Mouse (Mus musculus) layer of hippocampus, adult 2 months (tissue): ENCODE results near the gene N4bp2l1. TPM values are rescaled to one million over a fixed set of nuclear protein-coding genes. Genes with fewer than 3 reads are reported as not detected.

Experiments used
- DNase-seq, 2 experiments: peaks; one replicate each; pipeline ENCODE4 v3.0.0; 2022; ENCODE audit warnings: low spot score in 2 of 2
- H3K27ac ChIP-seq: fragments of 200-600 bp; 2 replicates; pipeline ENCODE4 v1.8.1; 2022
- H3K4me3 ChIP-seq: fragments of 200-600 bp; 2 replicates; pipeline ENCODE4 v1.8.1; 2022; ENCODE audit warnings: mild to moderate bottlenecking
- CTCF ChIP-seq: fragments of 200-600 bp; conservative IDR thresholded peaks from 2 replicates; pipeline ENCODE4 v1.8.1; 2022; ENCODE audit warnings: antibody characterized with exemption, mild to moderate bottlenecking, moderate library complexity
- total RNA-seq, 2 experiments: library from RNA; stranded (reverse); gene quantifications; 2 replicates each; pipeline ENCODE4 v1.2.3; 2021

N4bp2l1 gene
- total RNA-seq, 2 experiments from 2014 or later, result 55.5 to 57.0 TPM

DNA sequence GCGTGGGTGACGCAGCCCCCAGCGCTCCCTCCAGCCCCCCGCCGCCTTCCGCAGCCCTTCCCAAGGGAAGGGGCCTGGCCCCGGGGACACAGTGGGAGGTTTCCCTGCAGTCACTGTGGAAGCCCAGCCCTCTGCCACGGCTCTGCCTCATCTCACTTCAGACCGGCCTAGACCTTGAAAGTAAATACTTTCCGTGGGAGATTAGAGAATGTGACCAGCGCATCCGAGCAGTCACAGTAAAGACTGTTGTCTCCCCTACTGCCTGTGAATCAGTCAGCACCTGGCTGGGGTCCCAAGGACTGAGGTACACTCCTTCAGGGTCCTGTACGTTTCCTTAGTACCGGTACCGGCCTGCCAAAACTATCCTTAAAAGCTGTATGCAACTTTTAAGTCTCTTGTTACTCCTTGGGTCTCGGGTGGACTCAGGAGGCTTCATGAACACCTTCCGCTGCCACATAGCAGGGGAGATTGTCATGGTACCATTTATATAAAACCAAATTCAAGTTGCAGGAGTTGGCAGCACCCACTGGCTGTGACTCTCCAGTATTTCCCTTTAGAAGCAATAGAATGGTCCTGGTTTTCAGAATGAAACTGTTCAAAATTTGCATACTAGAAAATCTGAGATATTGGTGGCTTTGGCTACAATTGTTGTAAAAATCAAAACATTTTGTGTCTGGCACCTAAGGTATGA is 2.2 kb downstream of the N4bp2l1 start:
- H3K4me3 ChIP-seq, result peak overlapping the region; percentile 83
- TF ChIP-seq CTCF, result no peak
- peak overlapping the region; percentile 97 for H3K27ac ChIP-seq
- no peak for DNase-seq

DNA sequence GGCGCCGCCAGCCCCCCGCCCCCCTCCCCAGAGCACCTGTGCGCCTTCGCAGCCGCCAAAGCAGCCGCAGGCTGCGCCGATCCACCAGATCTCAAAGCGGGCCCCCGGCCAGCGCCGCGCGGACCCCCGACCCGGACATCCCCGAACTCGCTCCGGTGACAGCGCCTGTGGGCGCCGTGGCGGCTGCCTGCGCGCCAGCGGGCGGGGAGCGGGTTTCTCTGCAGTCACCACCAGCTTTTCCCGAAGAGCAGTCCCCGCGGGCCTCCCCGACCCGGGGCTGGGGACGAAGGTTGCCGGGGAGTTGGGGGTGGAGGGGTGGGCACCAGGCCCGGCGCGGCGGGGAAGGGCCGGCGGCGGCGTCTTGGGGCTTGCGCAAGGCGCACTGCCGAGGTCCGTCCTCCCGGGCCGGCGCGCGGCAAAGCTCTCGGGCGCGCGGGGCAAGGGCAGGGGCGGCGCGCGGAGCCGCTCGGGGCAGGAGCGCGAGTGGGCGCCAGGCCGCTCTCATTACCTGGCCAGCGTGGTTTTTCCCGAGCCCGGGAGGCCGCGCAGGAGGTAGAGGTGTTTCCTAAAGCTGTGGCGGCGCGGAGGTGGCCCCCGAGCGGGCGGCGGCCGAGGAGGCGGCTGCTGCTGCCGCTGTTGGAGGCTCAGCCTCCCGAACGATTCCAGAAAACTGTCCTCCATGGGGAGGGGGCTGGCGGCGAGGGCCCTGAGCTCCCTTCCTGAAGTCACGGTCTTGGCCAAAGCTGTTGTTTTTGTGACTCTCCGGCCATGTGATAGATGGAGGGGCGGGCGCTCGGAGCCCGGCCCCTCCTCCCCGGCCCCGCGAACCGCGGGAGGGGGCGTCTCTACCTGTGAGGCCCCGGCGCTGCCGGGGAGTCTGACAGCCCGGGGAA is 3.0 kb downstream of the N4bp2l1 start:
- no peak for TF ChIP-seq CTCF
- DNase-seq, result peak; percentile 62 to 66
- peak overlapping the region; percentile 97 for H3K27ac ChIP-seq
- H3K4me3 ChIP-seq, result peak overlapping the region; percentile 83

DNA sequence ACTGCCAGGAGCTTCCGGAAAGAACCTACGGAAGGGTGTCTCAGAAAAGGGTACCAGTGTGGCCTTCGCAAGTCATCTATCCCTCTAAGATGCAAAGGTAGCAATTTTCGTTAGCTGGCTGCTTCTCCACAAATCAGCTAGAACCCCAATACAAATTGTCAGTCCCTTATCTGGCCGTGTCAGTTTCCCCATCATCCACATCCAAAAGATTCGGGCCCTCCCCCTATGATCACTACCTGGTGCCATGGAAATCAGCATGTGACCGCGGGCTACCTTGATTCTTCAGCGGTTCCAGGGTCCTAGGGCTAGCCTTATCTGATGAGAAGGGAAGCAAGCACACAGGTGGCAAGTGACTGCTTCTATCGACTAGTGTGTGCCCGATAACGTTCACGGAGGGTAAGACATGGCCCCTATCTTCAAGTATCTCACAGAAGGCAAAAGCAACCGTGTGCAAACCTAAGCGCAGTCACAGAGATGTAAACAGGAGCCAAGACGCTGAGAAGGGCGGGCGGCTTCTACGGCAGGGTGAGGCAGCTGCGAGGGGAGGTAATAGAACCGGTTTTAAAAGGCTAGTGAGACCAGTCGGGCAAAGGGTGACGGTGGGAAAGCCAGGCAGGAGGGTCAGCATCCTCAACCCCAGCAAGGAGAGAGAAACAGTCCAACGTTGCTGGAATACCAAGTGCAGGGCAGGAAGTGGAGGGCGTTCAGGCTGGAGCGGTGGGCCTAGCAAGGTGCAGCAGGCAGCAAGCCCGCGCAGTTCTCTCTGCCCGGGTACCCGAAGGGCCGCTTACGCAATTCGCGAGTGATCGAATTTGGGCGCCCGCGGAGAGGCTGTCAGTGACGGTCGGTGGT is 3.9 kb downstream of the N4bp2l1 start:
- TF ChIP-seq CTCF, result no peak
- peak overlapping the region; percentile 97 for H3K27ac ChIP-seq
- H3K4me3 ChIP-seq, result peak overlapping the region; percentile 83
- DNase-seq, result peak; percentile 35 to 58

DNA sequence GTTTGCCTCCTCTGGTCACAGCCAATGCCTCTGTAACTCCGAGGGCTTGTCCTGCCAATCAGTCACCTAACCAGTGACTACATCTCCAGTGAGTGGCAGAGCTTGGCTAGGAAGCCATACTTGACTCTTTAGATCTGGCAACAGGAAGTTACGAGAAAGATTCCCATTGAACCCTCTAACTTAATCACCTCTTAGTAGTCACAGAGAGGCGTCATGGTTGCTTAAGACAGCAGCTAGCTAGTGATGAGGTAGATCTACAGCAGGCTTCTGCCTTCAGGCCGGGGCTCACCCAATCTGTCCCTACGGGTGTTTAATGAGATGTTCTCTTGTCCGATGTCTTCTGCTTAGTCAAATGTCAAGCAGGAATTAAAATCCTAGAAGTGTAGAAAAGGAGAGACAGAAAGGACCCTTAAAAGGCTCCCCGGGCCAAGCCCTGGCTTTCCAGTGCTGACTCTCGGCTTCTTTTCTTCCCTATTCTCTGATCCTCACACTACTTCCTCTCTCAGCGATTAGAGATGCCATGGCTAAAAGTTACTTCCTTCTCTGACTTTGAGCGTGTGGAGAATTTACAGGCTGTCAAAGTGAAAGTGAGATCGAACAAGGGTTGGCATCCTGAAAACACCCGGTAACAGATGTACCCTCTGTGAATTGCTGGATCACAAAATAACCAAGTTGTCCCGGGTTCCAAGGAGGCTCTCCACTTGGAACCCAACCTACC is 4.6 kb downstream of the N4bp2l1 start:
- TF ChIP-seq CTCF, result no peak
- no peak for DNase-seq
- peak overlapping the region; percentile 83 for H3K4me3 ChIP-seq
- peak overlapping the region; percentile 97 for H3K27ac ChIP-seq

DNA sequence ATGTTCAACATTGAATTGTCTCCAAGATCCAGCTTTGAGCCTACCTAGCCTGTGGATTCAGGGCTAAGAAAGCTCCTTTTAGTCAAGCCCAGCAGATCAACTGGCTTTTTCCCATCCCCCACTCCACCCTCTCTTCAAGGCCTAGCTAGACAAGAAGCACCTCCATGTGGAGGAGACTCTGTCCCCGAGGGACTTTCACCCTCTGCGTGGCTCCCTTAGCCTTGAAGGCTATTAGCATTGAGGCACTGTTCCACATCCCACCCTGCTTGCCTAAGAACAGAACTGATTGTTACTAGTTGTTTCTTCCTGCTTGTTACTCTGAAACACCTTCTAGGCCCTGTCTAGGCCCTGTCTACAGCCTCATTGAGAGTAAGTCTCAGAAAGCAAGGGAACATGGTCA is 7.0 kb downstream of the N4bp2l1 start:
- no peak overlapping the region for H3K4me3 ChIP-seq
- no peak overlapping the region for H3K27ac ChIP-seq
- no peak for DNase-seq
- no peak for TF ChIP-seq CTCF

DNA sequence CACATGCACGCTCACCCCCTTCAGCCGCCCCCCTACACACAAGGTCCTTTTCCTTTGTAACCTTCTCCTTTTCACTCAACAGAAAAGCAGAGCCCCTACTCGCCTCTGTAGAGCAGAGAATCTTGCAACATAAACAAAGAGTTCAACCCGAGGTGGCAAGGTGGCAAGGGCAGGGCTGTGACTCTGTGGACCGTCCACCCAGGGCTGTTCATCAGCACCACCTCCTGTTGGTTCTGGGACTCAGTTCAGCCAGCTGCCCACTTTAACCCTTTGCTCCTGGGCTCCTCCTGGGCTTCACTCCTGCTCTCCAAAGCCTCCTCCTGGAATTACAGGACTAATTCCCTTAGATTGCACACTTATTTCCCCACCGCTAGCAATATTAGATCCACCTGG is 12.7 kb downstream of the N4bp2l1 start:
- Histone ChIP-seq H3K27ac (no peak overlapping the region), H3K4me3 (no peak overlapping the region)
- no peak for DNase-seq
- no peak for TF ChIP-seq CTCF

DNA sequence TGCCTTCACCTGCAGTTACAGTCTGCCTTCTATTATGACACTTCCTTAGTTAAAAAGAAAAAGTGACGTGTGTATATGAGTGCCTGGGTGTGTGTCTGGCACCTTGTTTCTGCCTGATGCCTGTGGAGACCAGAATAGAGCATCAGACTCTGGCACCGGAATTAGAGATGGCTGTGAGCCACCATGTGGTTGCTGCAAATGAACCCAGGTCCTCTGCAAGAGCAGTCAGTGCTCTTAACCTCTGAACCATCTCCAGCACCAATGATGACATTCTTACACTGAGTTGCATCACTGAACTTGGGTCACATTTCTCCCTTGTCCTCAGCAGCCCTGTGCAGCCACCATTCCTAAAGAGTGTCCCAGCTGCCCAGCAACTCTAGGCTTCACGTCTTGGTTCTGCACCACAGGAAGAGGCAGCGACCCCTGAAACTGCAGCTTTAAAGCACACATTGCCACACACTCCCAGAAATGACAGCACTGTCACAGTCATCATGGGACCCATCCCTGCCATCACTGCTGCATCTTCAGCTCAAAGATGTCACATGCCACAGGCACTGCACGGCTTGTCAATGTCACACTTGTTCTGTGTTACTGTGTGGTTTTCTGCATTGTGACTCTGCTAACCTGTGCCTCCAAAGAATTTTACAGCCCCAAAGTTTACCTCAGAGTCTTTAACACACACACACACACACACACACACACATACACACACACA is 13.2 kb downstream of the N4bp2l1 start:
- H3K27ac ChIP-seq, result no peak overlapping the region
- DNase-seq, result no peak

DNA sequence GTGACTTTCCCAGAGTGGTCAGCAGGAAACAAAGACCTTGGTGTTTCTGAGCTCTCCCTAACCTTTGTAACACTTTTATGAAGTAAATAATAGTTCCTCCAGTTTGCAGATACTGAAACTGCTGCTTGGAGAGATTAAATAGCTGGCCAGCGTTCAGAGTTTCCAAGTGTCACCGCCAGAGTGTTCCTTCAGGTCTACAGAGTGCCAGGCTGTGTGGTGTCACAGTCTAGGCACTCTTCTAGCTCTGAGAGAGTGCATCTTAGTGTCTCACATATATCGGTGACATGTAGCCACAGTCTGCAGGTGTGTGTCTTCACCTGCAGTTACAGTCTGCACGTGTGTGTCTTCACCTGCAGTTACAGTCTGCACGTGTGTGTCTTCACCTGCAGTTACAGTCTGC is 13.8 kb downstream of the N4bp2l1 start:
- no peak overlapping the region for H3K4me3 ChIP-seq
- no peak overlapping the region for H3K27ac ChIP-seq
- DNase-seq, result no peak
- TF ChIP-seq CTCF, result no peak

More for the DNA sequence above, 13.2 kb downstream of the N4bp2l1 start:
- TF ChIP-seq CTCF, result no peak
- H3K4me3 ChIP-seq, result no peak overlapping the region

DNA sequence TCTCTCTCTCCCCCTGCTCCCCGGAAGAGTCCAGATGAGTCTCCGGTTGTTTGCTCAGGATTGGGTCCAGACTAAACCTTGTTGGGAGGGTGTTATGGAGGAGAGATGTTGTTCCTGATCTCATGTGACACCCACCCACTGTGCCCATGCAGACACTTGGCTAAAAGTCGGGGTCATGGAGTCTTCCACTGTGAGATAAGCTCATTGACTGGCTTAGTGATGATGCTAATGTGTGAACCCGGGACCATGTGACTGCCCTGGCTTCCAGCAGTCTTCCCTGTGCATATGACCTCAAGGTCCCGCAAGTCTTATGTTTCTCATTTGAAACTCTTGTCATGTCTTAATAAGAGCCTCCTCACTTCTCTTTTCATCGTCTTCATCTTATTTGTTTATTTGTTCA is 15.8 kb downstream of the N4bp2l1 start:
- TF ChIP-seq CTCF, result no peak
- H3K4me3 ChIP-seq, result no peak overlapping the region
- DNase-seq, result no peak
- H3K27ac ChIP-seq, result no peak overlapping the region

DNA sequence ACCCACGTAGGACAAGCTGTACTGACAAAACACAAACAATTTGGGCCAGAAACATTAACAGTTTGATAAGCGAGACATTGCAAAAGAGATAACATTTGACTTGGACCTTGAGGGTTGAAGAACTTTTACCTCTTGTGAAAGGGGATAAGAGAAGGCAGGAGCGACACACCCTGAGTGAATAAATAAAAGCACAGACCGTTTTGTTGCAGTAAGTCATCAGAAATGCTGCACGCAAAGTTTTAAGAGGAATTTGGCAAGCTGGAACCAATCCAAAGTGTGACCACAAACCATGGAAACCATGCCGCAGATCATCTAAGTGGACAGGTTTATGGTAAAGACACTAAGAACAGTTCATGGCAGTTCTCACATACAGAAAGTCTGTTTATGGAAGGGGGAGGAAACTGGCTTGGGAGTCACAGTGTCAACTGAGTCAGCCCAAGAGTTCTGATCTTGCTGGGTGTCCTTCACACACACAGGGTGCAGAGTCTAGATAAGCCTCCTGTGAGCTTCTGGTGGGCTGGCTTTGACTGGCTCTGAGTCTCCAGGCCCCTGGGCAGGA is 18.3 kb downstream of the N4bp2l1 start:
- H3K4me3 ChIP-seq, result no peak overlapping the region
- DNase-seq, result no peak
- no peak for TF ChIP-seq CTCF
- no peak overlapping the region for H3K27ac ChIP-seq

DNA sequence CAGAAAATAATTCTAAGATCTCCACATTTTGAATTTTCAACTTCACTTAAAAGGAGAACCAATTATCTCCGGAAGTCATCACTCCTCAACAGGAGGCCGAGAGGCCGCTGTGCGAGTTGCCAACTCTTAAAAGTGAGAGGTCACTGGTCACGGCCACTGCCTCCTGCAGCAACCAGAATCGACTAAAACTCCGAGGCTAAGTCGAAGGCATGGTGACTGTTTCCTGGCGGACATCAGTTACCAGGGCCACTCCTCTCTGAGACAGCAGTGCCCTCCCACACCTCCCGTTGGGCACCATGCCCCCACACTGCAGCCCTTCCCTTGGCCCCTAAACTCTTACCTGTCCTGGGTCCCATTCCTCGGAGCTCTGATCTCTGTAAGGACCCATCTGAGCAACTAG is 20.2 kb downstream of the N4bp2l1 start:
- DNase-seq, result no peak
- Histone ChIP-seq H3K4me3 (no peak overlapping the region), H3K27ac (no peak overlapping the region)
- TF ChIP-seq CTCF, result no peak
